Mouse (Mus musculus): ENCODE data around the gene Trim41. TPM values are rescaled to one million over a fixed set of nuclear protein-coding genes. Genes with fewer than 3 reads are reported as not detected.
"Not testable (repeated sequence)": the region's sequence is repeated elsewhere in the genome, so short reads cannot be mapped to it uniquely, and the experiment has no call there.

Trim41 gene
- polyA plus RNA-seq, 1 experiment from 2014 or later: 6.3 TPM

- Histone ChIP-seq H3K4me3 (replicated peaks; ENCODE audit: low read depth, low read length) (no peak overlapping the region), H3K4me1 (ENCODE audit: control insufficient read depth, insufficient read depth, low read length) (peaks cover 22% of the 10 kb centered on the region), H3K9ac (replicated peaks; ENCODE audit: low read length) (no peak overlapping the region), H3K36me3 (ENCODE audit: control insufficient read depth, insufficient read depth, low read length) (no peaks in the 10 kb centered on the region), H3K27me3 (ENCODE audit: control insufficient read depth, insufficient read depth, low read length) (no peaks in the 10 kb centered on the region), H3K9me3 (ENCODE audit: control insufficient read depth, low read length) (no peaks in the 10 kb centered on the region), H3K27ac (replicated peaks; ENCODE audit: low read depth, low read length) (no peak overlapping the region), H3K4me2 (ENCODE audit: low read length) (no peak overlapping the region)
- DNase-seq: no peak
- 85% methylated on average over 4 of the region's 4 CpGs for WGBS
- no peak for ATAC-seq (ENCODE audit: low FRiP score, low TSS enrichment)
These were observed 34.3 kb upstream of the Trim41 start for GRCm38 (mm10) chr11:48851270-48851995.

GRCm38 (mm10) chr11:48850240-48850639 is 33.1 kb upstream of the Trim41 start:
- DNase-seq (no peak), ATAC-seq (ENCODE audit: low FRiP score, low TSS enrichment) (no peak)
- Histone ChIP-seq H3K4me3 (replicated peaks; ENCODE audit: low read depth, low read length) (no peak overlapping the region), H3K4me2 (ENCODE audit: low read length) (no peak overlapping the region), H3K27ac (replicated peaks; ENCODE audit: low read depth, low read length) (no peak overlapping the region), H3K36me3 (ENCODE audit: control insufficient read depth, insufficient read depth, low read length) (no peaks in the 10 kb centered on the region), H3K9me3 (ENCODE audit: control insufficient read depth, low read length) (no peaks in the 10 kb centered on the region), H3K4me1 (ENCODE audit: control insufficient read depth, insufficient read depth, low read length) (peaks cover 22% of the 10 kb centered on the region), H3K9ac (replicated peaks; ENCODE audit: low read length) (no peak overlapping the region), H3K27me3 (ENCODE audit: control insufficient read depth, insufficient read depth, low read length) (no peaks in the 10 kb centered on the region)
- 46% methylated on average over 2 of the region's 2 CpGs for WGBS

- Histone ChIP-seq H3K9me3 (ENCODE audit: control insufficient read depth, low read length) (no peaks in the 10 kb centered on the region), H3K4me3 (replicated peaks; ENCODE audit: low read depth, low read length) (no peak overlapping the region), H3K36me3 (ENCODE audit: control insufficient read depth, insufficient read depth, low read length) (no peaks in the 10 kb centered on the region), H3K4me1 (ENCODE audit: control insufficient read depth, insufficient read depth, low read length) (no peaks in the 10 kb centered on the region), H3K9ac (replicated peaks; ENCODE audit: low read length) (no peak overlapping the region), H3K27ac (replicated peaks; ENCODE audit: low read depth, low read length) (no peak overlapping the region), H3K27me3 (ENCODE audit: control insufficient read depth, insufficient read depth, low read length) (no peaks in the 10 kb centered on the region), H3K4me2 (ENCODE audit: low read length) (no peak overlapping the region)
- ATAC-seq (ENCODE audit: low FRiP score, low TSS enrichment) (no peak), DNase-seq (no peak)
- WGBS: 66% methylated on average over 5 of the region's 5 CpGs
These were observed 29.7 kb upstream of the Trim41 start for GRCm38 (mm10) chr11:48846881-48847280.

GRCm38 (mm10) chr11:48846362-48846761 is 29.2 kb upstream of the Trim41 start:
- H3K4me3 ChIP-seq (replicated peaks; ENCODE audit: low read depth, low read length); DNase-seq; H3K9ac ChIP-seq (replicated peaks; ENCODE audit: low read length); H3K9me3 ChIP-seq (ENCODE audit: control insufficient read depth, low read length); ATAC-seq (ENCODE audit: low FRiP score, low TSS enrichment); H3K27ac ChIP-seq (replicated peaks; ENCODE audit: low read depth, low read length); H3K4me2 ChIP-seq (ENCODE audit: low read length); H3K36me3 ChIP-seq (ENCODE audit: control insufficient read depth, insufficient read depth, low read length); H3K4me1 ChIP-seq (ENCODE audit: control insufficient read depth, insufficient read depth, low read length); H3K27me3 ChIP-seq (ENCODE audit: control insufficient read depth, insufficient read depth, low read length): not testable (repeated sequence)
- 83% methylated on average over 2 of the region's 2 CpGs for WGBS

GRCm38 (mm10) chr11:48845244-48845815 is 28.2 kb upstream of the Trim41 start:
- no peaks in the 10 kb centered on the region for H3K9me3 ChIP-seq (ENCODE audit: control insufficient read depth, low read length)
- no peak overlapping the region for H3K27ac ChIP-seq (replicated peaks; ENCODE audit: low read depth, low read length)
- no peak for ATAC-seq (ENCODE audit: low FRiP score, low TSS enrichment)
- WGBS: 44% methylated on average over 13 of the region's 13 CpGs
- H3K4me1 ChIP-seq (ENCODE audit: control insufficient read depth, insufficient read depth, low read length): no peaks in the 10 kb centered on the region
- no peak for DNase-seq
- no peak overlapping the region for H3K9ac ChIP-seq (replicated peaks; ENCODE audit: low read length)
- H3K36me3 ChIP-seq (ENCODE audit: control insufficient read depth, insufficient read depth, low read length): no peaks in the 10 kb centered on the region
- no peak overlapping the region for H3K4me3 ChIP-seq (replicated peaks; ENCODE audit: low read depth, low read length)
- H3K4me2 ChIP-seq (ENCODE audit: low read length): no peak overlapping the region
- no peaks in the 10 kb centered on the region for H3K27me3 ChIP-seq (ENCODE audit: control insufficient read depth, insufficient read depth, low read length)

- WGBS: 41% methylated on average over 6 of the region's 6 CpGs
- no peak for DNase-seq
- no peaks in the 10 kb centered on the region for H3K9me3 ChIP-seq (ENCODE audit: control insufficient read depth, low read length)
These were observed 27.2 kb upstream of the Trim41 start for GRCm38 (mm10) chr11:48844309-48844708.

GRCm38 (mm10) chr11:48843202-48843601 is 26.0 kb upstream of the Trim41 start:
- WGBS: 86% methylated on average over 11 of the region's 11 CpGs
- Histone ChIP-seq H3K27me3 (ENCODE audit: control insufficient read depth, insufficient read depth, low read length) (peaks cover 10% of the 10 kb centered on the region; the same call in 1 of the 2 replicates), H3K9me3 (ENCODE audit: control insufficient read depth, low read length) (no peaks in the 10 kb centered on the region), H3K9ac (replicated peaks; ENCODE audit: low read length) (no peak overlapping the region), H3K36me3 (ENCODE audit: control insufficient read depth, insufficient read depth, low read length) (no peaks in the 10 kb centered on the region), H3K4me1 (ENCODE audit: control insufficient read depth, insufficient read depth, low read length) (peaks cover 6% of the 10 kb centered on the region), H3K27ac (replicated peaks; ENCODE audit: low read depth, low read length) (no peak overlapping the region), H3K4me2 (ENCODE audit: low read length) (no peak overlapping the region), H3K4me3 (replicated peaks; ENCODE audit: low read depth, low read length) (no peak overlapping the region)
- ATAC-seq (ENCODE audit: low FRiP score, low TSS enrichment) (no peak), DNase-seq (no peak)

More at GRCm38 (mm10) chr11:48844309-48844708, 27.2 kb upstream of the Trim41 start:
- H3K27ac ChIP-seq (replicated peaks; ENCODE audit: low read depth, low read length): no peak overlapping the region
- H3K4me2 ChIP-seq (ENCODE audit: low read length): no peak overlapping the region
- H3K27me3 ChIP-seq (ENCODE audit: control insufficient read depth, insufficient read depth, low read length): peaks cover 8% of the 10 kb centered on the region; the same call in 1 of the 2 replicates
- no peak overlapping the region for H3K9ac ChIP-seq (replicated peaks; ENCODE audit: low read length)
- ATAC-seq (ENCODE audit: low FRiP score, low TSS enrichment): no peak
- no peaks in the 10 kb centered on the region for H3K36me3 ChIP-seq (ENCODE audit: control insufficient read depth, insufficient read depth, low read length)
- H3K4me1 ChIP-seq (ENCODE audit: control insufficient read depth, insufficient read depth, low read length): no peaks in the 10 kb centered on the region
- H3K4me3 ChIP-seq (replicated peaks; ENCODE audit: low read depth, low read length): no peak overlapping the region

- Histone ChIP-seq H3K36me3 (ENCODE audit: control insufficient read depth, insufficient read depth, low read length) (no peaks in the 10 kb centered on the region), H3K4me3 (replicated peaks; ENCODE audit: low read depth, low read length) (no peak overlapping the region), H3K9me3 (ENCODE audit: control insufficient read depth, low read length) (no peaks in the 10 kb centered on the region), H3K9ac (replicated peaks; ENCODE audit: low read length) (no peak overlapping the region), H3K27ac (replicated peaks; ENCODE audit: low read depth, low read length) (no peak overlapping the region), H3K27me3 (ENCODE audit: control insufficient read depth, insufficient read depth, low read length) (peaks cover 10% of the 10 kb centered on the region; the same call in 1 of the 2 replicates), H3K4me2 (ENCODE audit: low read length) (no peak overlapping the region), H3K4me1 (ENCODE audit: control insufficient read depth, insufficient read depth, low read length) (peaks cover 7% of the 10 kb centered on the region)
- DNase-seq (no peak), ATAC-seq (ENCODE audit: low FRiP score, low TSS enrichment) (no peak)
- WGBS: 82% methylated on average over 4 of the region's 4 CpGs
These were observed 25.2 kb upstream of the Trim41 start for GRCm38 (mm10) chr11:48842378-48842792.

- H3K27ac ChIP-seq (replicated peaks; ENCODE audit: low read depth, low read length): no peak overlapping the region
These were observed 24.1 kb upstream of the Trim41 start for GRCm38 (mm10) chr11:48841213-48841612.

More at GRCm38 (mm10) chr11:48841213-48841612, 24.1 kb upstream of the Trim41 start:
- Histone ChIP-seq H3K4me3 (replicated peaks; ENCODE audit: low read depth, low read length) (no peak overlapping the region), H3K9me3 (ENCODE audit: control insufficient read depth, low read length) (no peaks in the 10 kb centered on the region), H3K27me3 (ENCODE audit: control insufficient read depth, insufficient read depth, low read length) (peaks cover 10% of the 10 kb centered on the region), H3K4me2 (ENCODE audit: low read length) (no peak overlapping the region), H3K36me3 (ENCODE audit: control insufficient read depth, insufficient read depth, low read length) (no peaks in the 10 kb centered on the region), H3K4me1 (ENCODE audit: control insufficient read depth, insufficient read depth, low read length) (peaks cover 7% of the 10 kb centered on the region), H3K9ac (replicated peaks; ENCODE audit: low read length) (no peak overlapping the region)
- ATAC-seq (ENCODE audit: low FRiP score, low TSS enrichment) (no peak), DNase-seq (no peak)
- WGBS: 91% methylated on average over 5 of the region's 5 CpGs

Data from midbrain, embryonic 14.5 days (tissue).